Mouse (Mus musculus): ENCODE results near the gene Dnah3. TPM values are rescaled to one million over a fixed set of nuclear protein-coding genes. Genes with fewer than 3 reads are reported as not detected.

Gene Dnah3
- total RNA-seq, 2 experiments from 2014 or later = 0.04 to 0.26 TPM

DNA sequence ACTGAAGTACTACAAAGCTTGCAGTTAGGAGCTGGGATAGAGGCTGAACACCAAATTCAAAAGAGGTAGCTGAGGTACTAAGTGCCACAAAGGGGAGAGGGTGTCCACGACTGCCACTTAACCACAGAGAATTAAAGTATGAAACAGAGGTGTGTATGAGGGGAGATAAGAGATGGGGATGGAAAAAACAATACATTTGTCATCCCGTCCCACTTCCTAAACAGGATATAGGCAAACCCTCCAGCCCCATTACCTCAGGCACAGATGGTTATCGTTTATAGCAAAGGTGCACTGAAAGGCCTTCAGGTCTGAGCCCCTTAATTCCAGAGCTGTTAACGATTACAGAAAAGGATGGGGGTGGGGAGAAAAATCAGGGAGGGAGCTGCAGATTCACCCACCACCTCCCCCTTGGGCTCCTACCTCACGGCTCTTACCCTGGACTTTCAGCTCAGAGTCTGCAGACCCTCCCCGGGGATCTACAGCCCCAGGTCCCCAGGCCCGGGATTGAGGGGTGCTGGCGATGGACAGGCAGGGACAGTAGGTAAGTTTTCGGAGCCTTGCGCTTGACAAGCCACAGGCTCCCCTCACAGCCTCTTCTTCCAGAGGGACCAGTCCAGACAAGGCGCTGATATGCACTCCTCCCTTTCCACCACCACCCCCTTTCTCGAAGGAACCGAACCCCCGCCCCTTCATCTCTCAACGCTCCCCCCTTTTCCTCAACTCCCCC is 200.1 kb downstream of the Dnah3 start:
- no peak for DNase-seq (ENCODE audit: low spot score in 2 of 2)
- intact Hi-C loops (cut with DNase I) = no loop called here

DNA sequence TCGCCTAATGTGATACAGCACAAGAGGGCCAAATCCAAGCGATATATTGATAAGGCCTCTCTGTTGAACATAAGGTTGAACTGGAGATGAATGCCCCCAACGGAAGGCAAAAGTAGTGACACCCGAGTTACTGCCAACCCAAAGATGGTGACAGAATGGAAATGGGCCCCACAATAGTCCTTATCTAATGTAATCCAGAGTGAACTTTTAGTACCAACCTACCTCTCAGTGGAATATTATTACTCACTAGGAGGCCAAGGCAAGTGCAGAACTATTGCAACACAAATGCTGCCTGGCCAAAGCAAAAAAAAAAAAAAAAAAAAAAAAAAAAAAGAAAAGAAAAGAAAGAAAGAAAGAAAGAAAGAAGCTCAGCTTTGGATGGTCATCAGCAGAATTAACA is 202.3 kb downstream of the Dnah3 start:
- no peak for DNase-seq (ENCODE audit: low spot score in 2 of 2)
- intact Hi-C loops (cut with DNase I) = no loop called here

- no peak for DNase-seq (ENCODE audit: low spot score in 2 of 2)
- intact Hi-C loops (cut with DNase I) = no loop called here
Observed at GRCm38 (mm10) chr7:119892198-119892597, 202.9 kb downstream of the Dnah3 start.

DNA sequence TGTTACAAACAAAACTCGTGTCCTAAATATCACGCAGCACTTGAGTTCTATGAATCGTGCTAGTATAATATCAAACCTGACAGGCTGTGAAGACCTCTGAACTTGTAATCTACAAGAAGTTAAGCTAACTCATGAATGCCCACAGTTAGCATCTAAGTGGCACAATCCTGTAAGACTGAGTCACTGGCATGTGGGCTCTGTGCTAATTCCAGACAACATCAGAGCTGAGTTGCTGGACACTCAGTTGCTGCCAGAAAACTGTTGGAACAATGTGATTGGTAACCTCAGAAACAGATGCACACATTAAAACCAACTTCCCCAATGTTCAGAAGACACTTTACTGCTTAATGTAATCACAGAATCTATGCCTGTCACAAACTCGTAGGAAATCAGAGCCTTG is 207.2 kb downstream of the Dnah3 start:
- no peak for DNase-seq (ENCODE audit: low spot score in 2 of 2)
- intact Hi-C loops (cut with DNase I) = no loop called here

DNA sequence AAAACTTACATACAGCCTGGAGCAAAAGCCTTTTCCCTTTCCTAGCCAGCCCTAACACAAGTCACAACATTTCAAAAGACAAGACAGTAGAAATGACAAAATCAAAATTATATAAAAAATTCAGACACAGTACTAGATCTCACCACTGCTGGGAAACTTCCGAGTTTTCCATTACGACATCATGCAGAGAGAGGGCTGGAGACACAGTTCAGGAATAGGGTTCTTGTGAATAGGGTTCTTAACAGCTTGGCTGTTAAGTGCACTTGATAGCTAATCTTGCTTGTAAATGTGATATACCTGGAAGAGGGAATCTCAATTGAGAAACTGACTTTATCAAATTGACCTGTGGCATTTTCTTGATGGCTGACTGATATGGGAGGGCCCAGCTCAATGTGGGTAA is 213.9 kb downstream of the Dnah3 start:
- intact Hi-C loops (cut with DNase I) = no loop called here

GRCm38 (mm10) chr7:119880345-119880744 is 214.7 kb downstream of the Dnah3 start:
- intact Hi-C loops (cut with DNase I) = no loop called here
- no peak for DNase-seq (ENCODE audit: low spot score in 2 of 2)

More for the DNA sequence above, 213.9 kb downstream of the Dnah3 start:
- no peak for DNase-seq (ENCODE audit: low spot score in 2 of 2)

DNA sequence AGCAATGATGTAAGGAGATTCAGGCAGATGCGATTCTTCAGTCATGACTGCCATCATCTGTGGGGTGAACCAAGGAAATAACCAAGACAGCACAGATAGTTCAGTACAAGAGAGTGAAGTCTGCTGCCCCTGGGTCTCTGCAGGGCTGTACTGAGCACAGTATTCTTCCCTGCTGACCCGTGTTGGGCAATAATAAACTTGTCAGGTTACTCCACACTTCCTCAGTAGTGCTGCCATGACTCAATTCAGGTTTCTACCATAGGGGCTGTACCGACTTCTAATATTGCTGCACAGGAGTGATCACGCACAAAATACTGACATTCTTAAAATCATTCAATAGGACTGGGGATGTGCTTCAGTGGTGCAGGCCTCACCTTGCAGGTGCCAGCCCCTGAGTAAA is 215.9 kb downstream of the Dnah3 start:
- DNase-seq (ENCODE audit: low spot score in 2 of 2) = no peak
- intact Hi-C loops (cut with DNase I) = no loop called here

- peak; percentile 56 to 59 for DNase-seq (ENCODE audit: low spot score in 2 of 2)
- intact Hi-C loops (cut with DNase I) = no loop called here
Observed at GRCm38 (mm10) chr7:119875776-119876440, 219.2 kb downstream of the Dnah3 start.

- no peak for DNase-seq (ENCODE audit: low spot score in 2 of 2)
- intact Hi-C loops (cut with DNase I) = no loop called here
Observed at GRCm38 (mm10) chr7:119873050-119873449, 222.0 kb downstream of the Dnah3 start.

Other genes with a start within 250 kb of the Dnah3 start
- 10 to 100 TPM in 1 of 2 experiments, 1 to 10 TPM in 1; 8.9 to 11.7 TPM for gene Lyrm1, start 199.4 kb downstream of the Dnah3 start, total RNA-seq (2021)
- gene Dcun1d3, start 199.0 kb downstream of the Dnah3 start, total RNA-seq (2021) = 10 to 100 TPM; 24.6 to 26.6 TPM
- 10 to 100 TPM in 1 of 2 experiments, 1 to 10 TPM in 1; 9.8 to 13.1 TPM for gene Tmem159, start 7.1 kb upstream of the Dnah3 start, total RNA-seq (2021)
- gene Zp2, start 50.0 kb upstream of the Dnah3 start, total RNA-seq (2021) = under 1 TPM; 0.15 to 0.53 TPM
- under 1 TPM; 0.30 to 0.48 TPM for gene Anks4b, start 78.6 kb upstream of the Dnah3 start, total RNA-seq (2021)
- 100 to 1,000 TPM; 101 to 163 TPM for gene Crym, start 106.8 kb upstream of the Dnah3 start, total RNA-seq (2021)
- under 1 TPM in 1 of 2 experiments, not detected in 1; 0.13 TPM for gene Abca14, start 108.7 kb upstream of the Dnah3 start, total RNA-seq (2021)
- gene Abca15, start 233.4 kb upstream of the Dnah3 start, total RNA-seq (2021) = under 1 TPM in 1 of 2 experiments, not detected in 1; 0.13 TPM

Measured in left cerebral cortex, postnatal 14 days (tissue).